Mouse (Mus musculus): ENCODE results near the gene Mier2.

Mier2 gene

GRCm38 (mm10) chr10:79538323-79538722 lies 16.7 kb downstream of the Mier2 start:
- DNase-seq: no peak

GRCm38 (mm10) chr10:79537781-79538180 lies 17.2 kb downstream of the Mier2 start:
- DNase-seq: no peak

DNA sequence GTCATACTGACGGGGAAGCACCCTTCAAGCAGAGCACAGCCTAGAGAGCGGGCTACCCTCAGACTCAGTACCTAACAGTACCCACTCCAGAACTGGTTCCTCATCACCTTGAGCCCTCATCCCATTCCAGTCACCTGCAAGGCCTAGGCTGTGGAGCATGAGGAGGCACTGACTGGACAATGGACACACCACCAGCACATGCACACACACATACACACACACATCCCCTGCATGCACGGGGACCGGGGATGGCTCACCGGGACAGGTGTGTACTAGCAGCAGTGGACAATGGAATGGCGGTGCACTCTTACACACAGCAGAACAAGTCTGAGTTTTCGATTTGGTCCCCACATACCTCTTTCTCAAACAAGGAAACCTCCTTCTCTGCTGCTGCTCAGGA lies 17.7 kb downstream of the Mier2 start:
- DNase-seq: peak; percentile 4

GRCm38 (mm10) chr10:79536461-79537080 lies 18.4 kb downstream of the Mier2 start:
- no peak for DNase-seq

DNA sequence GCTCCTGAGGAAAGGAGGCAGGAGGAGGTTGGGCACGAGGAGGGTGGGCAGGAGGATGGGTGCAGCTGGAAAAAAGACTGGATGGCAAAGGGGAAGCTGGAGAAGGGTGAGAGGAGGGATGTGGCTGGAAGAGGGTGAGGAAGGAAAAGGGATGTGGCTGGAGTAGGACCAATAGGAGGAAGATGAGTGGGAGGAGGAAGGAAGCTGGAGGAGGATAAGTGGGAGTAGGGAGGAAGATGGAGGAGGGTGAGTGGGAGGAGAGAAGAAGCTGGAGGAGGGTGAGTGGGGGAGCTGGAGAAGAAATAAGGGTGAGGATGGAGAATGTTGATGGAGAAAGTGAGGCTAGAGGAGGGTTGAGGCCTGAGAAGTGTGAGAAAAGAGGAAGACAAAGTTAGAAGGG lies 19.6 kb downstream of the Mier2 start:
- no peak for DNase-seq

DNA sequence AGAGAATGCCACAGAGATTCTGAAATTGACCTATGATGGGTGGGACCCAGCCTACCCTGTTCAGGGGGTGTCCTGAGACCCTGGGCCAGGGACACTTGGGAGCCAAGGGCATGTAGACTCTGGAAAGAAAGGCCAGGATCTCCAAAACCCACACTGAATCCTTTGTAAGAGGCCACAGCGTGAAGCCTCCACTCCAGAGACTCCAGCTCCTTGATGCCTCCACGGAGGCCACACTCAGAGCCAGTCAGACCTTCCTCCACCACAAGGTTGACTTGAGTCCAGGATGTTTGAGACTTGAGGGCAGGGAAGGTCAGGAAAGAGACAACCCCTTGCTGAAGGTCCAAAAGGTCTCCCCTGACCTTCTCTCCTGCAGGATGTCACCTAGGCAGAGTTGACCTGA lies 20.6 kb downstream of the Mier2 start:
- no peak for DNase-seq

GRCm38 (mm10) chr10:79533126-79533911 lies 21.7 kb downstream of the Mier2 start, which contains the start of gene Plpp2:
Gene Plpp2 (minus strand): TSS chr10:79533796.
- peak; percentile 70 for DNase-seq

DNA sequence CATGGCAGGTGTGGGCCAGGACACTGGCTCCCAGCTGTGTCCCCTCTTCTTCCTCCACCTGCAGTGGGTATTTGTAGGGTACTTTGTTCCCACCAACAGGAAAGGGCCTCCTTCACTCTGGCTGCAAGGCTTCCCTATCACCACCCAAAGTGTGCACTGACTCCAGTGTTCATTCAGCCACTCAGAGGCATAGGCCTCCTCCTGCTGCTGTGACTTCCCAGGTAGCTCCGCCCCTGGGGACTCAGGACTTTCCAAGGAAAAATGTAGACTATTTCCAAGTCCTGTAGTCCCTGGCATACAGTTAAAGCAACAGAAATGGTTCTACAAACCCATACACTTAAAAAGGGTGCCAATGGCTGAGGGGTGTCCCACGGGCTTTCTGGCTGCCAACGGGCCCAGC lies 22.3 kb downstream of the Mier2 start:
- no peak for DNase-seq

GRCm38 (mm10) chr10:79531593-79531992 lies 23.4 kb downstream of the Mier2 start:
- no peak for DNase-seq

DNA sequence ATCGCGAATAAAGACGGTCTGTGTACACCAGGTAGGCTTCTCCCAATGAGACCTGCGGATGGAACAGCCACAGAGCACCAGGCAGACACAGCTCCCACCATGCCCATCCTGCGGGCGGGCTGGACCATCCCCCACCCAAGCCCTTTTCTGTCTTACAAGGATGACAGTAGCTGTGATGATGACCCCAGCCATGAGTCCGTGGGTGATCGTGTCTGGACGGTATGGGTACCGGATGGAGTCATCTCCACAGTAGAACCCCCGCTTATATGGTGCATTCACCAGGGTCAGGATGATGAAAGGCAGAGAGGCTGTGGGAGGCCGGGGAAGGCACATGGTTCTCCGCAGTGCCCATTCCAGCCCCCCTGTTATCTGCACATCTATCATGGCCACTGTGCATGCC lies 24.3 kb downstream of the Mier2 start:
- DNase-seq: no peak

- DNase-seq: no peak
These were observed 24.8 kb downstream of the Mier2 start for GRCm38 (mm10) chr10:79530241-79530640.

DNA sequence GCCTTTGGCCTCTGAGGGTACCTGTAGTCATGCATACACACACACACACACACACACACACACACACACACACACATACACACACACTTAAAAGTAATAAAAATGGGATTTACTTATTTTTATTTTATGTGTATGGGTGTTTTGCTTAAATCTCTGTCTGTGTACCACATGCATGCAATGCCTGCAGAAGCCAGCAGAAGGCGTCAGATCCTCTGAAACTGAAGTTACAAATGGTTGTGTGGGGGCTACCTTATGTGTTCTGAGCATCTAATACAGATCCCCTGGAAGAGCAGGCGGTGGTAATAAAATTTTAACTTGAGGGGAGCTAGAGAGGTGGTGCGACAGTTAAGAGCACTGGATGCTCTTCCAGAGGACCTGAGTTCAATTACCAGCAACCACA lies 26.9 kb downstream of the Mier2 start:
- DNase-seq: no peak

- DNase-seq: no peak
These were observed 27.6 kb downstream of the Mier2 start for GRCm38 (mm10) chr10:79527453-79527845.

DNA sequence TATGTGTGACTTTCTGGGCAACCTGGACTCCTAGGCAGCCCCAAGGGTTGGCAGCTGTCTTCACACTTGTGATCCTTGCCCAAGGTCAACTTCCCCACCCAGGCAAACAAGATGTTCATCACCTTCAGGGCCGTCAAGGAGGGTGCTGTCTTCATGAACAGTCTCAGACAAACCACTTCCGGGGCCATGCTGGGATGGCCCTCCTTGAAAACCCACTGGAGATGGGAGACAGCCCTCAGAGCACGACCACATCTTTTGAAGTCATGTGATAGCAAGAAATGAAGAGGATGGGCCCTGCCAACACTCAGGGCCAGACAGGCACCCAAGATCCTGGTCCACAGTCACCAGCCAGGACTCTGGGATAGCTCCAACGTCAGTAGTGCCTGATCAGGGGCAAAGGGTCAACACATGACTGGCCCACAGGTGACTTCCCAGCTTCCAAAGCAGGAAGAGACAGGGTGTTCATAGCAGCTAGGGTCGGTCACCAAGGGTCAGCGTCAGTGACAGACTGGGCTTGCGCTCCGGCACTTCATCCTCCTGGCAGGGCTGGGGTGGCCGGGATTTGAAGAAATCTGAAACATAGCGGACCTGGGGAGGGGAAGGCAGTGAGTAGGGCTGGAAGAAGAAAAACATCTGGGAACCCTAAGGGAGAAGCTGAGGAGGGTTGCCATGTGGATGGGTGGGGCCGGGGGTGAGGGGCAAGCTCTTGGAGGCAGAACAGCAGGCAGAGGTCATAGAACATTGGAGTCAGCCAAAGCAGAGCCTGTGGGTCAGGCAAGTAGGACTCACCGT lies 28.1 kb downstream of the Mier2 start:
- no peak for DNase-seq

GRCm38 (mm10) chr10:79525456-79526325 lies 29.3 kb downstream of the Mier2 start:
- no peak for DNase-seq

DNA sequence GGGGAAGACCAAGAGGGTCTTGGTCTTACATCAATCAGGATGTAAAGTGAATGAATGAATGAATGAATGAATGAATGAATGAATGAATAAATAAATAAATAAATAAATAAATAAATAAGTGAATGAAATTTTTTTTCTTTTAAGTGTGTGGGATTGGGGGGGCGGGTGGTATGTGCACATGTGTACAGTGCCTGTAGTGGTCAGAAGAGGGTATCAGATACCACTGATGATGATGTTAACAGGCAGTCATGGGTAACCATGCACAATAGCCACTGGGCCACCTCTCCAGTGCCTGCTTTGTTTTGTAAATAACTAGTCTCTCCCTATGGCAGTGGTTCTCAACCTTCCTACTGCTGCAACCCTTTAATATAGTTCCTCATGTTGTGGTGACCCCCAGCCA lies 30.6 kb downstream of the Mier2 start:
- DNase-seq: no peak

DNA sequence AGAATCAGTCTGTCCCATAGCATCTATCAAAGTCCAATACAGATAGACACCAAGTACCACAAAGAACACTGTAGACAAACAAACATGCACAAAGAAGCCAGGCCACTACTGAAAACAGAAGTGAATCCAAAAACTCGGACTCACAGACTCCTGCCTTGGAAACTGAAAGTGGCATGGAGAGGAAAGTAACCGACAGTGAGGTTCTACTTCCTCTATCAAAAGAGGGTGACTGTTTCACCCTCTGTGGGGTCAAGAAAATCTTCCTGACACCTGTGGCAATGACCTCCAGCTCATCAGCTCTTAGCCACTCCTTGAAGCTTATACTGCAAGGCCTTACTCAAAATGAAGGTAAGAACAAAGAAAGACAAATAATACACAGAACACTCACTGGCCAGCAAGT lies 48.3 kb downstream of the Mier2 start:
- no peak for DNase-seq

- DNase-seq: no peak
These were observed 52.0 kb downstream of the Mier2 start for GRCm38 (mm10) chr10:79502830-79503644.

- DNase-seq: no peak
These were observed 58.2 kb downstream of the Mier2 start for GRCm38 (mm10) chr10:79496701-79497288.

DNA sequence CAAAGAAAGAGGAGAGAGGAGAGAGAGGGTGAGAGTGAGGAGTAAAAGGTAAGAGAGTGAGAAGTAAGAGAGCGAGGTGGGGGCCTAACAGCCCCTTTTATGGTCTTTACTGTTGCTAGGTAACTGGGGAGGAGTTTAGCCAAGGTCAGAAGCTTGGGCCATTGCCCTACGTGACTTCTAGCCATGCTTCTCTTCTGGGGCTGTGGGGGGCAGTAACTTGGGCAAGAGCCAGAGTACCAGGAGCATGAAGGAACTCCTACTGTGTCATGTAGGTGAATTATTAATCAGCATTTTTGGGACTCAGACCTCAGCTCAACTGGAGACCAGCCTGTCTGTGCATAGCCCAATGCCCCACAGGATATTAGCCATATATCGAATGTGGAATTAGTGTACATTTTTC lies 59.1 kb downstream of the Mier2 start:
- no peak for DNase-seq
